Mouse (Mus musculus): ENCODE results near the gene Tmem214. TPM values are rescaled to one million over a fixed set of nuclear protein-coding genes. Genes with fewer than 3 reads are reported as not detected.

The Tmem214 gene
- 10 to 100 TPM; 64.5 to 66.9 TPM for total RNA-seq (2021)
- long read RNA-seq, full-length matches to known transcripts, result 52 of 73 reads
- long read RNA-seq, partial matches to known transcripts, result 5 of 73 reads
- long read RNA-seq, other reads (novel, unspliced or antisense), result 16 of 73 reads

- DNase-seq (ENCODE audit: low spot score in 2 of 2), result no peak
These were observed at the start of gene Tmem214 for GRCm38 (mm10) chr5:30867712-30868111. Tmem214 (plus strand) TSS chr5:30868012.

GRCm38 (mm10) chr5:30818758-30819309 is 49.0 kb upstream of the Tmem214 start:
- peak in 1 of 2 experiments; percentile 43 for DNase-seq (ENCODE audit: low spot score in 2 of 2)

DNA sequence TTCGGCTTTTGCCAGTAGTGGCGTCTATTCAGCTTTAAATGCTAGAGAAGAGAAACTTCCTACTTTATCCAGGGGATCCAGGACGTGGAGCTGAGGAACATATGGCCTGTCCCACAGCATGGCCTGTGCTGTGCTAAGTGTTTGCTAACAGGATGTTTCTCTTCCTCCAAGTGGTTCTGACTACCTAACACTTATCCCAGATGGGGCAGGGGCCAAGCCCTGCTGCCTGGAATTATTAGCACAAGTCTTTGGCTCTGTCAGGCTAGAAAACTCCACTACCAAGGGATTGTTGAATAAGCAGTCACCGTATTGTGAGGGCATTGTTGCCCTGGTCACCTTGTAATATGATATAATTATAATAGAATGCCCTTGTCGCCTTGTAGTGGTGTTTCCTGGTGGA is 45.1 kb upstream of the Tmem214 start:
- no peak for DNase-seq (ENCODE audit: low spot score in 2 of 2)

- no peak for DNase-seq (ENCODE audit: low spot score in 2 of 2)
These were observed 44.7 kb upstream of the Tmem214 start for GRCm38 (mm10) chr5:30823091-30823490.

DNA sequence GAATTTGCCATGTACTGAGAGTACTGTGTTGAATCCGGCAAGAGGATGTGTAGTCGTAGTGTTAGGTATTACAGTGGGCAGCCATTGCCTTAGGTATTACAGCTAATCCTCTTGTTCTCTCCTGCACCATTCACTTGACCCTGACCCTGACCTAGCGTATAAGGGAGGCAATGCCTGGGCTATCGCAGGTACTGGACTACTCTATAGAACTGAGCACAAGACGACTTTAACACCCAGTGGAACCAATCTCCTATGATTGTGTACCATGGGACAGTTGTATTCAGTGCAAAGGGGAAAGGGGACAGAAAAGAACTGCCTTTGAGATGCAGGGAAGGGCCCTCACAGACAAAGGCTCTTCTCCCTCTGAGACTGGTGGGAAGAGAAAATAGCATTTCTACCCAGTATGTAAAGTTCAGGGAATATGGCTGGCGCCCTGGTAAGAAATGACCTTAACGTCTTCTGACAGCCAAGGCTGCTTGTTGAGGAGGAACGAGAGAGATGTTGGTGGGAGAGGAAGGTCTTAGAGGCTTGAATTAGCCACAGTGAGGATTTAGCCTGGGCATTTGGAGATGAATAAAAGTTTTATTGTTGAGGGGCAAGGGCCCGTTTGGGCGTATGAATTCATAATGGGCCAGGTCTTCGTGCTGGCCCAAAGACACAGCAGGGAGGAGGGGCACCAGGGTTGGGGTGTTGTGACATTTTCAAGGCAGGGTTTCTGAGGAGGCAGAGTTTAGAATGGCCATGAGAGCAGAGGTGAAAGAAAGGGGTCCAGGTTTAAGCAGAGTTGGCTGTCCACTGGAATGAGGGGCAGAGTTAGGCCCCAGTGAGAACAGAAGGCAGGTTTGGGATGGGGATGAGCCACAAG is 43.5 kb upstream of the Tmem214 start:
- DNase-seq (ENCODE audit: low spot score in 2 of 2), result no peak

DNA sequence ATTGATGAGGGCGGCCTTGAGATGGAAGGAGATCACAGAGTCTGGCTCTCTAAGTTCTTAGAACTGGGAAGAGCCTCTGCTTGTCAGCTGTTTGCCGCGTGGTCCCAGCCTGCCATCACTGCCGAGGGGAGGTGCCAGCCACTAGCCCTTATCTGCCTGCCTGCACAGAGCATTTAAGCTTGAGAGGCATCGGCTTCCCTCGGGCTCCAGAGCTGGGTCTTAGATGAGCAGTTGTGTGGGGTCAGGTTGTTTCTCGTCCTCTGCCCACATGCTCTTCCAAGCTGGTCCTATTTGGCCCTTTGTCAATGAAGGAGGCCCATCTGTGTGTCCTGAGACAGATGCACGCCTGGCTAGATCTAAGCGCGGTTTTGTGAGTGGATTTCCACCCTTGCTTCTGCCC is 42.6 kb upstream of the Tmem214 start:
- no peak for DNase-seq (ENCODE audit: low spot score in 2 of 2)

GRCm38 (mm10) chr5:30825821-30826220 is 42.0 kb upstream of the Tmem214 start:
- DNase-seq (ENCODE audit: low spot score in 2 of 2), result no peak

DNA sequence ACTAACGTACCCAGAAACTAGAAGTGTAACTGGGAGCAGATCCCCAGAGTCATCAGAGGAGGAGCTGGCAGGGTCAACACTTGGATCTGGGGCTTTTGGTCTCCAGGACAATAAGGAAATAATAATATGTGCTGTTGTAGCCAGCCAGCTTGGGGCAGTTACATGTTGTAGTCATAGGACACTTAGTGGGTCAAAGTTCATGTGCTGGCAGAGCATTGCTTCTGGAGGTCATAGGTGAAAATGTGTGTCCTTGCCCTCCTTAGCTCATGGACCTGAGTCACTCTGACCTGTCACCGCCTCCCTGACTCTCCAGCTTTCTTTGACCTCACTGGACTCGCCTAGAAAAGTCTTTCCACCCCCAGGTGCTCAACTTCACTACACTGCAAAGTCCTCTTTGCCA is 34.4 kb upstream of the Tmem214 start:
- DNase-seq (ENCODE audit: low spot score in 2 of 2), result no peak

DNA sequence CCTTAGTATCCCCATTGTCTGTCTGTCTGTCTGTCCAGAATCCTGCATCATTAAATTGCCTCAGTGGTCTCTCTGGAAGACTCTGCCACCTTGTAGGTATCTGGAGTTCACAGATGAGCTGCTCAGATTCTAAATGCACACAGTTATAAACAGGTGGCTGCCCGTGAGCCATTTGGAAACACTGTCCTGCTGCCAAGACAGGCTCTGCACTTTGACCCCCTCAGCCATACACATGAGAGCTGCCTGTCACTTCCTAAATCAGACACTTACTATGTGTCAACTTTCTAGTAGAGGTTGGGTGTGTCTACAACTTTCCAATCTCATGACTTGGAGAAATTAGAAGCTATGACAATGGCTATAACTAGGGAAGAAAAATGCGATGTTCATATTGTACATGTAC is 28.1 kb upstream of the Tmem214 start:
- no peak for DNase-seq (ENCODE audit: low spot score in 2 of 2)

DNA sequence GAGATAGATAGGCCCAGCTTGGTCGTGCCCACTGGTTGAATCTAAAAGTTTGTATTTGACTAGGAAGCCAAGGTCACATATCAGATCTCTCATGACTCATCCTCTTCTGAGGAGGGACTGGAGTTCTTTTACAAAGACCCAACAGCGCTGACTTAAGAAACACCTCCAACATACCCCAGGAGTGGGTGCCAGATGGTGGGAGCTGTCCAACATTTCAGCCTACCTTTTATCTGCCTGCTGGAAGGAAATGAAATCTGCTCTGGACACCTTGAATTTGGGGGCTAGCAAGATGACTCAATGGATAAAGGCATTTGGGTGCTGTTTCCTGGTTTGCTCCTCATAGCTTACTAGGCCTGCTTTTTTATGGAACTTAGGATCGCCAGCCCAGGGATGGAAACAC is 25.9 kb upstream of the Tmem214 start:
- no peak for DNase-seq (ENCODE audit: low spot score in 2 of 2)

GRCm38 (mm10) chr5:30849891-30850555 is 17.8 kb upstream of the Tmem214 start:
- no peak for DNase-seq (ENCODE audit: low spot score in 2 of 2)

DNA sequence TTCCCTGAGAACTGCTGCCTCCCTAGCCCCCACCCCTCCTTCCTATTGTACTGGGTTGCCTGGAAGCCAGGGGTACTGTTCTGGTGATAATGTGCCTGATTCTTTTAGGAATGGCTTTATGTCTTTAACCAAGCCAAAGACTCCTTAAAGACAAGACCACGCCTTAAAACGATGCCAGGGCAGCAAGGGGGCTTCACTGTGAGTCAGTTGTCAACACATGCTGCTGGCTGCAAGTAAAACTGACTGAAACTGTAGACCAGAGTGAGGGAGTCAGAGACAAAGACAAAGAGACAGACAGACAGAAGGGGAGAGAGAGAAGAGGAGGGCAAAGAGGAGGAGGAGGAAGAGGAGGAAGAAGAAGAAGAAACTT is 17.3 kb upstream of the Tmem214 start:
- DNase-seq (ENCODE audit: low spot score in 2 of 2), result no peak

DNA sequence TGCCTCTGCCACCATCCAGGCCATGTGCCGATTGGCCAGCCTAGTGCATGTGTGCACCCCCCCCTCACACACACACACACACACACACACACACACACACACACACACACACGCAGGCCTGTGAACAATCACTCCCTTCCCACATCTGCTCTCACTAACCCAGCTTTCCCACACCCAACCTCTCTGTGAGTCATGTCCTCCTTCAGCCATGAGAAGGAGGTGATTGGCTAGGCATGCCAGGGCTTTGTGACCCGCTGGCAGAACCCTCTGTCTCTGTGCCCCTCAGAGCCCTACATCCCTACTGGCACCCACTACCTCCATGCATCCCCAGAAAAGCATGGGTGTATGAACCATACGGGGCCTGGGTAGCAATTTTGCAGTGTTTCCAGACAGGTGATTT is 14.3 kb upstream of the Tmem214 start:
- DNase-seq (ENCODE audit: low spot score in 2 of 2), result no peak

GRCm38 (mm10) chr5:30855674-30856073 is 12.1 kb upstream of the Tmem214 start:
- no peak for DNase-seq (ENCODE audit: low spot score in 2 of 2)

DNA sequence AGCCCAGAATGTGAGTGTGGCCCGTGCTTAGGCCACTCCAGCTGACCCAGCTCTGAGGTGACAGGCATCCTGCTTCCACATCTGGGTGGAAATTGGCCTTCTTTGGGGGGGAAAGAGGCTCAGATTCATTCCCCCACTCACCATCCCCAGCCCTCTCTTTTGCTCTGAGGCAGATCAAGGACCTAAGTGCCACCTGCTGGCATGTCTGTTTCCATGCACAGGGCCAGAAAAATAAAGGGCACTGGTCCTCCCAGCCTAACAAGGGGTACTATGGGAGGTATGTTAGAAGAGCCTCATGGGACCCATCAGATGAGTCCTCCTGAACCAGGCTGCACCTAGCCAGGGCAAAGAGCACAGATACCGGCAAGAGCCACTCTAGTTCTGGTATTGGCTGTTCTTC is 11.7 kb upstream of the Tmem214 start:
- DNase-seq (ENCODE audit: low spot score in 2 of 2), result no peak

DNA sequence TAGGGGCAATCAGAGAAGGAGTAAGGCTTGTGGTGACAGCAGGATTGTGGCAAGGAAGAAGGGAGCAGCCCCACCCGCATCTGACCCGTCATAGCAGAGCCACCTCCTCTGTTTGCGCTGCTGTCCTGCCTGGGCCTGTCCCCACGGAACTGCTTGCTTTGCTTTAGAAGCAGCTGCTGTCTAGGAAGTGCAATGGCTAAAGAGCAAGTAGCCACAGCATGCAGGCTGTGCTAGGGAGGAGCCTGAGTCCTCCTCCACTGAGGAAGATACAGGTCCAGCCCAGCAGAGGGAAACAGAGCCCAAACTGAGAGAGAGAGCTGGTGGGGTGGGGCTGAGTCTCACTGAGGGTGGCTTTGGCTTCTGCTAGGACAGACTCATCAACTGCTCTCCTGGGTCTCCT is 4.0 kb upstream of the Tmem214 start:
- no peak for DNase-seq (ENCODE audit: low spot score in 2 of 2)

DNA sequence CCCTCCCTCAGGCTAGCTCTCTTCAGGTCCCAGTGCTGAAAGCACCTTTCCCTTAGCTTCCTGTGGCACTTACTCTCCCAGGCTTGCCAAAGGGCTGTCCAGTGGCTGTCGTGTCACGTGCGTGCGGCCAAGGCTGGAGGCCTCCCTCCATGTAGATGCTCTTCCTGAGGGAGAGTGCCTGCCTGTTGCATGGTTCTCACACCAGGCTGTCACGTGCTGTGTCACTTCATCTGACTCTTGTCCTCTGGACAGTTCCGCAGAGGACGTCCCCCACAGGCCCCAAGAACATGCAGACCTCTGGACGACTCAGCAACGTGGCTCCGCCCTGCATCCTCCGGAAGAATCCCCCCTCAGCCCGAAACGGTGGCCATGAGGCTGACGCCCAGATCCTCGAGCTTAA is 3.5 kb upstream of the Tmem214 start:
- no peak for DNase-seq (ENCODE audit: low spot score in 2 of 2)

GRCm38 (mm10) chr5:30866871-30867270 is 941 bp upstream of the Tmem214 start:
- DNase-seq (ENCODE audit: low spot score in 2 of 2), result no peak

GRCm38 (mm10) chr5:30868981-30869380 is 1.2 kb downstream of the Tmem214 start:
- no peak for DNase-seq (ENCODE audit: low spot score in 2 of 2)

DNA sequence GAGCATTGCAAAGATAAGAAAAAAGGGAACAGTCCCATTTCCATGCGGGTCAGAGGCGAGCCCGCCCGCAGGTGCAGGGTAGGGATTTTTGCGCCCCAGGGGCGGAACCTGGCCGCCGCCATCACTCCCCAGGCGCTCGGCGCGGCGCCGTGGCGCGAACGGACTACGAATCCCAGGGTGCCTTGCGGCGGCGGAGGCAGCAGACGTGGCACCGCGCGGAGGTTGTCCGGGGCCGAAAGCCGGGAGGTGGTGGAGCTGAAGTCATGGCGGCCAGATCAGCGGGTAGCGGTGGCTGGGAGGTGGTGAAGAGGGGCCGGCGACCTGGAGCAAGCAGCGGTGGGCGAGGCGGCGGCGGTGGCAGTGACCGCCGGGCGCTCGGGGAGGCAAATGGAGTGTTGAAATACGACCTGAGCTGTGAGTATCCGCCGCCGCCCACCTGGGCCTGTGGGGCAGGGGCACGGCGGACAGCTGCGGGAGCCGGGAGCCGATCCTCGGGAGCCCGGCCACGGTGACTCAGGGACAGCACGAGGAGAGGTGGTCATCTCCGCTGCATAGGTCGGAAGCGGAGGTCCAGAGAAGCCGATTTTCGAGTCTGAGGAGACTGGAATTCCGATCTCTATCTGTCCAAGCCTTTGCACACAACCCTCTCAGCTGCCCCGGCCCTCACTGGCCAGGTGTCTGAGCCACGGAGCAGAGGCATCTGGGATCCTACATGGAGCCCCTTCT is 1.8 kb downstream of the Tmem214 start:
- DNase-seq (ENCODE audit: low spot score in 2 of 2), result peak; percentile 89 to 94

- DNase-seq (ENCODE audit: low spot score in 2 of 2), result no peak
These were observed 2.3 kb downstream of the Tmem214 start for GRCm38 (mm10) chr5:30870131-30870406.

DNA sequence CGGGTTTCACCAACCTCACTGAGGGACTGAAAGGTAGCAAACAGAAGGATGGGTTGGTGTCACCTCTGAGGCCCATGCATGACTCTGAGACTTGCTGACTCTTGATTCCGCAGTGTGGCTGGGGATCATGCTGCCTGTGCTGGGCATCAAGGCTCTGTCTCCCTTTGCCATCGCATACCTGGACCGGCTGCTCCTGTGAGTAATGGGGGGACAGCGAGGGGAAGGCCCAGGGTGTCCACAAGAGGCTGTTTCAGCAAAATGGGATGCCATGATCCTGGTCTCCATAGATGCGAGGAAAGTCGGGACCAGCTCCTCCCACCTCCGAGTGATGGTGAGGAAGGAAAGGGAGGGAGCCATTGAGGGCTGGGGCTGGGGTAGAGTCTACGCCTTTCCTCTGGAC is 4.8 kb downstream of the Tmem214 start:
- no peak for DNase-seq (ENCODE audit: low spot score in 2 of 2)
